Mouse (Mus musculus) heart, embryonic 10.5 days (tissue): ENCODE results near the gene Dhx37. TPM values are rescaled to one million over a fixed set of nuclear protein-coding genes. Genes with fewer than 3 reads are reported as not detected.
"Not testable (repeated sequence)": the region's sequence is repeated elsewhere in the genome, so short reads cannot be mapped to it uniquely, and the experiment has no call there.

Experiments used
- DNase-seq: peaks from one replicate; pipeline ENCODE4 v3.0.0-alpha.2; 2017; ENCODE audit warnings: low spot score
- H3K27ac ChIP-seq: fragments of 300-500 bp; sonication (generic); 2 replicates; pipeline ENCODE4 v1.5.1; 2016; ENCODE audit warnings: mild to moderate bottlenecking
- H3K27me3 ChIP-seq: fragments of 300-500 bp; sonication (generic); 2 replicates; pipeline ENCODE4 v1.6.1; 2016; ENCODE audit warnings: mild to moderate bottlenecking; ENCODE audit not compliant: poor library complexity, insufficient read depth, severe bottlenecking
- H3K36me3 ChIP-seq: fragments of 300-500 bp; sonication (generic); 2 replicates; pipeline ENCODE4 v1.6.1; 2016; ENCODE audit warnings: mild to moderate bottlenecking, moderate library complexity
- H3K4me1 ChIP-seq: fragments of 300-500 bp; sonication (generic); 2 replicates; pipeline ENCODE4 v1.6.1; 2016; ENCODE audit warnings: mild to moderate bottlenecking
- H3K4me3 ChIP-seq: fragments of 300-500 bp; sonication (generic); 2 replicates; pipeline ENCODE4 v1.5.1; 2016; ENCODE audit warnings: mild to moderate bottlenecking, moderate library complexity
- H3K9me3 ChIP-seq: fragments of 300-500 bp; sonication (generic); 2 replicates; pipeline ENCODE4 v1.6.1; 2016; ENCODE audit warnings: mild to moderate bottlenecking, moderate library complexity
- WGBS: fragments of 180-500 bp; shearing (Covaris S2); methylation state at CpG from one replicate; pipeline ENCODE4 v1.1.7; 2016; 5-methylcytosine and 5-hydroxymethylcytosine counted together
- polyA plus RNA-seq: library from polyadenylated mRNA; unstranded; fragments of >200 nt; fragmentation: Nextera tagmentation; extraction: Ambion mirVana; gene quantifications from 2 replicates; pipeline ENCODE4 v1.2.1, GENCODE M21; 2016

The Dhx37 gene
- polyA plus RNA-seq, 1 experiment from 2014 or later, result 15.9 TPM

- Histone ChIP-seq H3K27me3 (no peaks in the 10 kb centered on the region), H3K4me1 (peaks cover 26% of the 10 kb centered on the region), H3K9me3 (no peaks in the 10 kb centered on the region), H3K27ac (no peak overlapping the region), H3K4me3 (no peak overlapping the region), H3K36me3 (peaks cover 14% of the 10 kb centered on the region; the same call in 1 of the 2 replicates)
- WGBS, result 67% methylated on average over 3 of the region's 3 CpGs
- no peak for DNase-seq
These were observed 10.0 kb upstream of the Dhx37 start for GRCm38 (mm10) chr5:125443915-125444314.

DNA sequence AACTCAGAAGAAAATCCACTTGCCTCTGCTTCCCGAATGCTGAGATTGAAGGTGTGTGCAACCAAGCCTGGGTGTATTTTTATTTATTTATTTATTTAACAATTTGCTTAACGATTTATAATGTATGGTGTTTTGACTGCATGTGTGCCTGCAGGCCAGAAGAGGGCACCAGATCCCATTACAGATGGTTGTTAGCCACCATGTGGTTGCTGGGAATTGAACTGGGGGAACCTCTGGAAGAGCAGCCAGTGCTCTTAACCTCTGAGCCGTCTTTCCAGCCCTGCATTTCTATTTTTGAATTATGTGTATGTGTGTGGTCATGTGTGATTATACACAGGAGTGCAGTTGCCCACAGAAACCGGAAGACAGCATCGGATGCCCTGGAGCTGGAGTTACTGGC, 9.4 kb upstream of the Dhx37 start:
- H3K27me3 ChIP-seq, result no peaks in the 10 kb centered on the region
- H3K9me3 ChIP-seq, result no peaks in the 10 kb centered on the region
- peaks cover 21% of the 10 kb centered on the region for H3K4me1 ChIP-seq
- no peak overlapping the region for H3K27ac ChIP-seq
- DNase-seq, result no peak
- WGBS, result 86% methylated on average over 5 of the region's 5 CpGs
- H3K36me3 ChIP-seq, result peaks cover 14% of the 10 kb centered on the region; the same call in 1 of the 2 replicates
- no peak overlapping the region for H3K4me3 ChIP-seq

- Histone ChIP-seq H3K4me3 (peak overlapping the region; percentile 91), H3K36me3 (peaks cover 14% of the 10 kb centered on the region; the same call in 1 of the 2 replicates), H3K9me3 (no peaks in the 10 kb centered on the region), H3K4me1 (peaks cover 21% of the 10 kb centered on the region), H3K27me3 (no peaks in the 10 kb centered on the region), H3K27ac (peak overlapping the region; percentile 97)
- no peak for DNase-seq
- 21% methylated on average over 27 of the region's 27 CpGs for WGBS
These were observed 8.4 kb upstream of the Dhx37 start for GRCm38 (mm10) chr5:125442136-125442995.

- peaks cover 21% of the 10 kb centered on the region for H3K4me1 ChIP-seq
- peaks cover 14% of the 10 kb centered on the region; the same call in 1 of the 2 replicates for H3K36me3 ChIP-seq
- under 1% methylated on average over 91 of the region's 97 CpGs for WGBS
- H3K27ac ChIP-seq, result peak within 1 kb of the TSS; percentile 97
- H3K9me3 ChIP-seq, result no peaks in the 10 kb centered on the region
- peak within 1 kb of the TSS; percentile 91 for H3K4me3 ChIP-seq
- DNase-seq, result peak; percentile 87
- H3K27me3 ChIP-seq, result no peaks in the 10 kb centered on the region
These were observed 7.6 kb upstream of the Dhx37 start, which contains the start of gene Bri3bp for GRCm38 (mm10) chr5:125441234-125442114. Gene Bri3bp (plus strand): TSS chr5:125441568.

GRCm38 (mm10) chr5:125440583-125441233, 6.8 kb upstream of the Dhx37 start:
- no peaks in the 10 kb centered on the region for H3K27me3 ChIP-seq
- 4% methylated on average over 7 of the region's 7 CpGs for WGBS
- DNase-seq, result no peak
- H3K36me3 ChIP-seq, result peaks cover 10% of the 10 kb centered on the region; the same call in 1 of the 2 replicates
- H3K4me3 ChIP-seq, result peak overlapping the region; percentile 91
- peak overlapping the region; percentile 97 for H3K27ac ChIP-seq
- H3K4me1 ChIP-seq, result peaks cover 17% of the 10 kb centered on the region
- H3K9me3 ChIP-seq, result no peaks in the 10 kb centered on the region

- Histone ChIP-seq H3K36me3 (peaks cover 25% of the 10 kb centered on the region), H3K4me1 (peaks cover 15% of the 10 kb centered on the region), H3K4me3 (peak overlapping the region; percentile 99)
- H3K9me3 ChIP-seq, H3K27ac ChIP-seq, DNase-seq, H3K27me3 ChIP-seq: not testable (repeated sequence)
- WGBS, result 56% methylated on average over 15 of the region's 15 CpGs
These were observed 426 bp upstream of the Dhx37 start for GRCm38 (mm10) chr5:125434347-125434746.

DNA sequence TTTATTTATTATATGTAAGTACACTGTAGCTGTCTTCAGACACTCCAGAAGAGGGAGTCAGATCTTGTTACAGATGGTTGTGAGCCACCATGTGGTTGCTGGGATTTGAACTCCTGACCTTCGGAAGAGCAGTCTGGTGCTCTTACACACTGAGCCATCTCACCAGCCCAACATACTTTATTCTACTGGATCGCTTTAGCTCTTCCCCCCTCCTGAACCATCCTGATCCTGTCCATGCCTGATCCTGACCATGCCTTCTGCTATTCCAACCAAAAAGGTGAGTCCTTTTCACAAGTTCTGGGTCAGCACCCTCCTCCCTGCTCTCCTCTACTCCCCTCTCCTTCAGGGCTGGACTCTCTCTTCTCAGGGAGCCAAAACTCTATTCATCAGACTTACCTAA, 1.6 kb downstream of the Dhx37 start:
- not testable (repeated sequence) for DNase-seq, H3K27me3 ChIP-seq, H3K9me3 ChIP-seq, H3K27ac ChIP-seq, H3K4me3 ChIP-seq
- Histone ChIP-seq H3K4me1 (peaks cover 15% of the 10 kb centered on the region), H3K36me3 (peaks cover 45% of the 10 kb centered on the region)
- WGBS, result 91% methylated on average over 2 of the region's 2 CpGs

- no peaks in the 10 kb centered on the region for H3K9me3 ChIP-seq
- H3K4me1 ChIP-seq, result peaks cover 3% of the 10 kb centered on the region; the same call in 1 of the 2 replicates
- WGBS, result 92% methylated on average over 10 of the region's 10 CpGs
- peaks cover 100% of the 10 kb centered on the region for H3K36me3 ChIP-seq
- no peak overlapping the region for H3K4me3 ChIP-seq
- H3K27me3 ChIP-seq, result no peaks in the 10 kb centered on the region
- H3K27ac ChIP-seq, result peak overlapping the region; percentile 26; the same call in 1 of the 2 replicates
- no peak for DNase-seq
These were observed 7.6 kb downstream of the Dhx37 start for GRCm38 (mm10) chr5:125426343-125426742.

- Histone ChIP-seq H3K27me3 (no peaks in the 10 kb centered on the region), H3K4me1 (peaks cover 3% of the 10 kb centered on the region; the same call in 1 of the 2 replicates), H3K9me3 (no peaks in the 10 kb centered on the region), H3K27ac (0 out of 2 replicates have a peak overlapping the region, but pooled peaks have one; percentile 8), H3K4me3 (no peak overlapping the region), H3K36me3 (peaks cover 100% of the 10 kb centered on the region)
- WGBS, result 92% methylated on average over 10 of the region's 10 CpGs
- DNase-seq, result no peak
These were observed 8.1 kb downstream of the Dhx37 start for GRCm38 (mm10) chr5:125425698-125426276.

GRCm38 (mm10) chr5:125419124-125419523, 14.8 kb downstream of the Dhx37 start:
- DNase-seq, result no peak
- Histone ChIP-seq H3K4me3 (no peak overlapping the region), H3K9me3 (no peaks in the 10 kb centered on the region), H3K4me1 (no peaks in the 10 kb centered on the region), H3K27ac (no peak overlapping the region), H3K27me3 (no peaks in the 10 kb centered on the region), H3K36me3 (peaks cover 98% of the 10 kb centered on the region)
- WGBS, result 83% methylated on average over 11 of the region's 11 CpGs

- DNase-seq, result no peak
- 94% methylated on average over 12 of the region's 12 CpGs for WGBS
- peaks cover 98% of the 10 kb centered on the region for H3K36me3 ChIP-seq
These were observed 15.3 kb downstream of the Dhx37 start for GRCm38 (mm10) chr5:125418636-125419035.

GRCm38 (mm10) chr5:125416183-125416582, 17.7 kb downstream of the Dhx37 start:
- H3K36me3 ChIP-seq, result peaks cover 83% of the 10 kb centered on the region
- H3K4me3 ChIP-seq, result no peak overlapping the region
- no peaks in the 10 kb centered on the region for H3K27me3 ChIP-seq
- H3K4me1 ChIP-seq, result no peaks in the 10 kb centered on the region
- 94% methylated on average over 8 of the region's 8 CpGs for WGBS
- DNase-seq, result no peak
- H3K9me3 ChIP-seq, result no peaks in the 10 kb centered on the region
- H3K27ac ChIP-seq, result no peak overlapping the region

More at GRCm38 (mm10) chr5:125418636-125419035, 15.3 kb downstream of the Dhx37 start:
- Histone ChIP-seq H3K4me1 (no peaks in the 10 kb centered on the region), H3K27me3 (no peaks in the 10 kb centered on the region), H3K4me3 (no peak overlapping the region), H3K27ac (no peak overlapping the region), H3K9me3 (no peaks in the 10 kb centered on the region)
